Mouse (Mus musculus): ENCODE results near the gene Tmem210.

DNA sequence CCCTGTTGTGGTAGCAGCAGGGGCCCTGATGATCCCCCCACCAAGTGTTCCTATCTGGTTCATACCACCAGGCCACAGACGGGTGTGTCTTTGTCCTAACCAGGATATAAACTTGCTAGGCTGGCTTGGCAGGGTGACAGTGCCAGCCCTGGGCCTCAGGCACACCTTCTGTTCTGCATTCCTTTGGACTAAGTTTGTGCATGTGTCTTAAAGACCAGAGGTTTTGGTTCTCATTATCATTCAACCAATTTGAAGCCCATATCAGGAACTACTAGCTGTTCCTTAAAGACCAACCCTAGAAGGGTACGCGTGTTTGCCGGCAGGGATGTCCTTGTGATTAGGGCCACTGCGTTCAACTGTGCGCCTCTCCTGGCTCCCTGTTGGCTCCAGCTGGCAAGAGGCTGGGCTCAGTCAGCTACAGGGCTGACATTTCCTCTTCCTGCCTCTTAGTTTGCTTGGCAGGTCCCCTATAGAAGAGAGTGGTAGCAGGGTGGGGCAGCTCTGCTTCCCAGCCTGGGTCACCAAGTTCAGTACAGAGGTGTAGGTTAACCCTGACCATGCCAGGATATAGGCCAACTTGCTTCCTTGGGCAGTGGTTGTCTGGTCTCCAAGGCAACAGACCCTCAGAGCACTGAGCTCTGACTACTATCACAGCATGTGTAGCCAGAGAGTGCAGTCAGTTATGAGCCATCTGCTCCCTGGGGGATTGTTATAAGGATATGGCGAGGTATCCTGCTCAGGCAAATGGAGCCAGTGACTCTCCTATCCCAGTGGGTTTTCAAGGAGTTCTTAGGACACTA, 908 bp upstream of the Tmem210 start:
- TF ChIP-seq CTCF (IDR thresholded peaks at IDR 0.05 in 2 of 3, conservative IDR thresholded peaks at IDR 0.05 in 1 of 3; ENCODE audit: control insufficient read depth in 1 of 3, insufficient read depth in 1 of 3, low read depth in 2 of 3, low read length in 3 of 3, poor library complexity in 1 of 3, severe bottlenecking in 1 of 3) (no peak), POLR2A (IDR thresholded peaks at IDR 0.05; ENCODE audit: control insufficient read depth in 1 of 2, insufficient read depth in 1 of 2, low read depth in 1 of 2, low read length in 2 of 2, poor library complexity in 1 of 2) (no peak), HCFC1 (IDR thresholded peaks at IDR 0.05; ENCODE audit: low read depth, low read length) (no peak), E2F4 (IDR thresholded peaks at IDR 0.05; ENCODE audit: borderline replicate concordance, low read depth, low read length) (no peak), JUND (IDR thresholded peaks at IDR 0.05; ENCODE audit: low read depth, low read length) (no peak), SMC3 (IDR thresholded peaks at IDR 0.05; ENCODE audit: low read depth, low read length) (peak; percentile 23; the same call in 1 of the 2 replicates), KAT2A (conservative IDR thresholded peaks at IDR 0.05; ENCODE audit: low read depth, low read length) (no peak)

All from MEL (cell line).